Mouse (Mus musculus) liver, embryonic 14.5 days (tissue): ENCODE measurements around the gene Pax5.

ENCODE experiments used
- CTCF ChIP-seq: IDR thresholded peaks from 2 replicates; pipeline ENCODE4 v1.5.1; 2016; ENCODE audit warnings: antibody characterized with exemption, low read depth, control low read depth
- EP300 ChIP-seq: IDR thresholded peaks from 2 replicates; pipeline ENCODE4 v1.6.1; 2016; ENCODE audit warnings: antibody characterized with exemption, low read depth

DNA sequence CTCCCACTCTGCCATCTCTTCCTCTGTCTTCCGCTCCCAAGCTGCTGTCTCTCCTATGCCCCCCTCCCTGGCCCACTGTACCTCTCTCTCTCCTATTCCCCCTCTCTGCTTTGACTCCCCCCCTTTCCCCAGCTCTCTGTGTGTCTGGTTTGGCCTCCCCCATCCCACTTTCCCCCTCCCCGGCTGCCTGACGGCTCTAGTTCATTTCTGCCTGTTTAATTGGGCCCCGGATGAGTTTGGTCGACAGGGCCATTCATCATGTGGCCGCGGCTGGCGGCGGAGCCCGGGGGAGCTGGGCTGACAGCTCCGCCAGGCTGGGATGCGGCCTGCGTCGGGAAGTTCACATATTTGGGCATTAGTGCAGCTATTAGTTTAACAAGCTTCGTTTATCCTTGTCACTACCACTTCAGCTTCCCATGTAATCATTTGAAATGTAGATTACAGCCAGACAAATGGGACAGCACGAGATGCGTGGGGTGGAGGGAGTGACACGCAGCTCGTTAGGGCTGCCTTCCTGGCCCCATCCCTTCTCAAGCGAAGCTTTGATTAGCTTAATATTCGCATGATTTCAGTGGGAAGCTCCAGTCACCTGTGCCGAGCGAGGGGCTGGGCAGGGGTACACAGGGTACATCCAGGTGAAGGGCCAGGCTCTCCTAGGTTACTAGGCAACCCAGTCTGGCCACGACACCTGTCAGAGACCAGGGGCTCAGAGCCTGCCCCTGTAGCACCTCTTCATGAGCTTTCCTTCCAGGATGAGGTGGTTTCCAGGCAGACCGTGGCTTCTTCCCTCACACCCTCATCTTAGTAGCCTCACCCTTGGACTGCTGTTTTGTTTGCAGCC is 201.7 kb downstream of the Pax5 start:
- TF ChIP-seq CTCF (no peak), EP300 (no peak)
